Mouse (Mus musculus) thymus, postnatal 10 days (tissue): Measurements from ENCODE around the gene S100a6.

Experiments
- DNase-seq, 2 experiments: peaks; one replicate each; pipeline ENCODE4 v3.0.0; 2021; ENCODE audit warnings: low spot score in 2 of 2

The S100a6 gene

DNA sequence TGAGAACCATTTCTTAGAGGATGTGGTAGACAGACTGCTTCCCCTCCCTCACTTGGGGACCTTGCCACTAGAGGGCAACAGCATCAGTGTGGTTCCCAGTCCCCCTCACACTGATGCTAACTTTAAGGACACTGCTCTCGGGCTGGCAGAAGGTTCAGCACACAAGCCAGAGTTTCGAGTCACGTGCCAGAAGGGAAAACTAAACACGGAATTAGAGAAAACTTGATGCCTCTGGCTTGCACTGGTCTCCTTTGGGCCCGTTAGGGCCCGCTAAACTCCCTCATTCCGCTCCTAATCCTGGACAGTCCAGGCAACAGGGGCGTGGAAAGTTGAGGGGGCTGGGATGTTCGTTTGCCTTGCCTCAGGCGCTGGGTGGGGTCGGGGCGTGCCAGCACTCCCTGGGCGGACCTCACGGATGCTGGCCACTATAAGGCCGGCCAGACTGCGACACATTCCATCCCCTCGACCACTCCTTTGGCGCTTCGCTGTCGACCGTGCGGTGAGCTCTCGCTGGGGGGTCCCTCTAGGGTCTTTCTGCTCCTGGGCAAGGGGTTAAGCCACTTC lies at the start of gene S100a6:
Gene S100a6 (plus strand): TSS at position 155 of the 564 bp plus-strand sequence.
- peak; percentile 76 to 83 for DNase-seq

DNA sequence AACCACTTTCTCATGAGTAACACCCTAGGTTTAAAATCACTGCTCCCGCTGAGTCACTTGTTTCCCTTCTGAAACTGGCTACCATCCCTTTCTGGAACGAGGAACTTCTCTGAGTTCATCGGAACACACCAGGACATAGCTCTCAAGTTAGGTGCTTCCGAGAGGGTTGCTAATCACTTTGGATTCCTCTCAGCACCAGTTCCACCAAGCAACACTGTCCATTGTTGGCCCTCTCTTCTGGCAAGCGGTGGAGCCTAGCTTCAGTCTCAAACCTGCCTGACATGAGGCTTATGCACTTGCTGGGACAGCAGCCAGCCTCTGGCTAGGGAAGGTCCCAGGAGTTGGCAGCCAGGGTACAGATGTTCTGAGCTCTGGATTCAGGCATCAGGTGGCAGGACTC lies 38.0 kb upstream of the S100a6 start:
- DNase-seq = no peak

DNA sequence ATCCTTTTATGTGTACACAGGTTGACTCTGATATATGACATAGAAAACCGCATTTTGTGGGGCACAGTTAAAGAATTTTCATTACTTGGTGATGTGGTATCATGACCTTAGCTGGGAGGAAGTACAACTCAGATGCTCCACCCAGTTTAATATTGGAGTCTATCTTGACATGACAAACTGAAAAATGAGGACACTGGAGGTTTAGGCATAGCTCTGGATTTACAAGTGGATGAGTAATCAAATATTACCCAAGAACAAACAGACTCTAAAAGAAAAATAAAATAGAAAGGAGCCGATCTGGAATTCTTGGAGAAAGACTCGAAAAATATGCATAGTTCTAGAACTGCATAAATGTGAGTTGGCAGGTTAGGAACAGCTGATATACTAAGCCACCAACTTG lies 37.4 kb upstream of the S100a6 start:
- DNase-seq = no peak

DNA sequence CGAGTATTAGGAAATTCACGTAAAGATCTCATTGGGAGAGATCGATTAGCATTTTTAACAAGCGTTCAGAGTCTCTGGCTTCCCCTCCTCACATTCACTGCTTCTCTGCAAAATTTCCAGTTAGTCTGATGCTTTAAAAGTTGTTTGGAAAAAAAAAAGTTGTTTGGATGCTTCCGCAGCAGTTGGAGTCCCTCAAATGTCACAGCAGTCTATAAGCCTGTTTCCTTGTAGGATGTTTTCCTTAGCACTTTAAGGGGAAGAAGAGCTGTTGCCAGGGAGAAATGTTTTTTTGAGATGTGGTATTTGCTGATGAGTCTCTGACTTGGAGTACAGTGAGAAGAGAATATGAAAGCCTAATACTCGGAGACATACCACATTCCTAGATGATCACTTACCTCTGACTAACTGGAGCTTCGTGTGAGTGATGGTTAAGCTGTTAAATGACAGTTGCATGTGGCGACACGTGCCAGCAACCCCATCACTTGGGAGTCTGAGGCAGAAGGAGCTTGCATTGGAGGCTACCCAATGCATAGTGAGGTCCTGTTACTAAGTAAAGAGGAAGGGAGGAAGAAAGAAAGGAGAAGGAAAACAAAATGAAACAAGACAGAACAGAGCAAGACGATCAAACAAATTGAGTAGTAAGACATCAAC lies 36.2 kb upstream of the S100a6 start:
- DNase-seq = no peak

DNA sequence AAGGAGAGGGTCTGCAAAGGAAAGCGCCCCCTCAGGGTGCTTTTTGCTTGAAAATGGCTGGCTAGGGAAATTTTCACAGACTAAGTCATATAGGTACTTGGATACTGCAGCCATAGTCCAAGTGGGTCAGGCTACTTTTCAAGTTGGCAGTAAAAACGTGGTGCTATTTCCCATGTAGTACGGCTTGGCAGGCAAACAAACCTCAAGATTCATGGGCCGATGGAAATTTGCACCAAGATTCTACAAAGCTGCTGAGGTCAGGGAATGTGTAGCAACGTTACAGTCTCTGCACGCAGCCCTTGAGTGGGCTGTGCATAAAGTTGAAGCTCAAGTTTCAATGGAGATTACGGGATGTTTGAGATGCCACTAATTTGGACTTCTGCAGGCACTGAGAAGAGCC lies 33.2 kb upstream of the S100a6 start:
- no peak for DNase-seq

DNA sequence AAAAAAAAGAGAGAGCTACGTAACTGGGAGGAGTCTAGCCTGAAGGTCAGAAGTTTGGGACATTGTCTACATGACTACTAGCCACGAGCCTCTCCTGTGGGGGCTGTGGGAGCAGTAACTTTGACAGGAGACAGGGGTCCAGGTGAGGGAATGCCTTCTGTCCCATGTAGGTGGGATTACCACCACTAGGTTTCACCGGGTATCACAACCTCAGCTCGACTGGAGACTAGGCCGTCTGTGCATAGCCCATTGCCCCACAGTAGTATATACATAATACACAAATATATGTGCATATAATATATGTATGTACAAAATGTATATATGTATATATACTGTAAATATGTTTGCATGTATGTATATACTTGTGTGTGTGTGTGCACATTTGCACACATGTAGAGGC lies 31.5 kb upstream of the S100a6 start:
- no peak for DNase-seq

DNA sequence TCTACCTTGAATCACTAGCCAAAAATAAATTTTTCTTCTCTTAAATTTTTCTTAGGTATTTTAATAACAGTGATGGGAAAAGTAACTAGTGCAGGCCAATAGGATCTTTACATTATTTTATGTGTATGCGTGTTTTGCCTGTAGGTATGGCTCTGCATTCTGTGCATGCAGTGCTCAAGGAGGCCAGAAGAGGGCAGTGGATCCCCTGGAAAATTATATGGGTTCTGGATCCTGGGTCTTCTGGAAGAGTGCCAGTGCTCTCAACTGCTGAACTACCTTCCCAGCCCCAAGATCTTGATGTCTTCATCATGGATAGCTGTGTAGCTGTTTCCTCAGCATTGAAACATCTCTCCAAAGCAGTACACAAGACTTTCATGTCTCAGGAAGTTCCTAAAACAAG lies 30.5 kb upstream of the S100a6 start:
- DNase-seq = no peak

DNA sequence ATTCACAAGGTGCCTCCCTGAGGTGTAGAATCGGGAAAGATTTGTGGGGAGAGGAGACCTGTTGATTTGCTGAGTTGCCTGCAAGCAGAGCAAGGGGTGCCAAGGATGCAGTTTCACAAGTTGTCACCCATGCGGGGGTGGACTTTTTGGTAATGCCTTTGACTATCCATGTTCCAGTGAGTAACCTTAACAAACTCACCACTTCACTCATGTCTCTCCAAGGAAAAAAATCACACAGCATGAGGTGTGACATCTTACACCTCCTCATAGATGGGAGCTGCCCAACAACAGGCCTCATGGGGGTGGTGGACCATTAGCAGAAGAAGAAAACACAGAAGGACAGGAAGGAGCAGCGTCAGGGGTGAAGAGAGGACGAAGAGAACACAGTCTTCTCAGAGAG lies 30.1 kb upstream of the S100a6 start:
- no peak for DNase-seq

DNA sequence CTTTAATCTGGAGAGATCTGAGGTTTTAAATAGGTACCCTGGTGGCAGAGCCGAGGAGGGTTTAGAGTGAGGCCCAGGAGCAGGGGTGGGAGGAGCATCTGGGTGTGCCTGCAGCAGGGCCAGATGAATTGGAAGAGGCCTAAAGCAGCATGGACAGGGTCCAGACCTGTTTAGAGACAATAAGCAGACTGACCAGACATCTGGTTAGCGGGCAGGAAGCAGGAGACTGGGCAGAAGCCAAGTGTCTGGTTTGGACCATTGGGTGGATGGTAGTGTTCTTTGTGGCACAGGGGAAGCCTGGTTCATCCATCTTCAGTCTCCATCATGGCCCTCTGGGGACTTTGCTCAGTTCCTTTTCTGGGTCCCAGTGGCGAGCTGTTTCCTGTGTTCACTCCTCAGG lies 28.8 kb upstream of the S100a6 start:
- no peak for DNase-seq

DNA sequence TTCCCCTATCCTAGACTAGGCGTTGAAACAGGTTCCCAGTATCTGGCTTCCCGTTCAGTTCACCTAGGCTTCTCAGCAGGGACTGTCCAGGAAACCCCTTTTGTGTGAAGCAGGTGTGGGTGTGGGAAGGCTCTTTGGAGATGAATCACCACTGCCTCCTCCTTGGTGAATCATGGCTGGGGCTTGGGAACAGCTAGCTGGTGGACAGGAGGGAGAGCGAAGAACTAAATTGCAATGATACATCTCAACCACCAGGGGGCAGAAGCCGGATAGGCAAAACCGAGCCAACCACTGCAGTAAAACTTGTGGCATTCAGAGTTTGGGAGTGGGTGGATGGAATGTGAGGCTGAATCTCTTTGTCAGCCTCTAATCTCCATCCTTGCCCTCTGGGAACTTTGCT lies 27.1 kb upstream of the S100a6 start:
- peak; percentile 31 to 74 for DNase-seq

DNA sequence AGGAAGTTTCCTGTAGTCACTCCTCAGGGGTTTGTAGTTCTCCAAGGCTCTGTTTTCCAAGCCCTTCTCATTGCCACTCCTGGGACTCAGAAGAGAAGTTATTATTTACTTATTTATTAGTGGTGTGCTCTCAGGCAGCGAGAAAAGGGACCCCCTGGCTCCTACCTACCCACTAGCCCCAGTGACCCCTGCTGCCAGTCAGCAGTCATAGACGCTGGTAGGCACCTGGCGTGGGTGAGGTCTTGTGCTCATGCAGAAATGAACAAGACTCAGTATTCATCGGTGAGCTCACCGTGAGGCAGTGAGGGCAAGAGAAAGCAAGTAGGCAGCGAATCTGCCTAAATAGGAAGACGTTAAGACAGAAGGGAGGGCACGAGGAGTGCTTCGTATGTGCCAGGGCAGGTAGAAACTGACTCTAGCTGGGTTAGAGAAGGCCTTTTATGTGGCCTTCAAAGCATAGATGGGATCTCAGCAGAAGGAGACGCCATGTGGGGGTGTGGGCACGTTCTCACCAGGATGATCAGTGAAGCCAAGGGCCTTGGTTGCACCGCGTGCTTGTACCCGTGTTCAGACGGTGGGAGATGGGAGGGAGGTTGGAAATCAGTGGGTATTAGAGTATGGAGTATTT lies 26.6 kb upstream of the S100a6 start:
- DNase-seq = peak; percentile 34 to 36

DNA sequence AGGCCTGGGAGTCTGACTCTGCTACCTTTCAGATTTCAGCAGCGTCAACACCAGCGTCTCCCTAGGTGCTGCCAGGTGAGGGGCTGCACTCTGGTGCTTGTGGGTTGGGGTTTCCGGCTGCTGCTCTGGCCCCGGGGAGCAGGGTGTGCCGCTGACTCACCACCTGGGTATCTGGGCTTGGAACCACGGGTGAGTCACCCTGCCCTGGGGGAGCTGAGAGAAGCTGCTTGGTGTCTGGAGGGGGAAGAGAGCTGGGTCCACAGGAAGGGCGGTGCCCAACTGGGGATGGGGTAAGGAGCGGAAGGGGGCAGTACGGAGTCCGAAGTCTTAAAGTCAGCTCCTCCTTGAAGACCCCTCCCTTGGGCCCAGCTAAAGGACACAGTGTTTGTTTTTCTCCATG lies 25.8 kb upstream of the S100a6 start:
- peak; percentile 81 to 87 for DNase-seq

DNA sequence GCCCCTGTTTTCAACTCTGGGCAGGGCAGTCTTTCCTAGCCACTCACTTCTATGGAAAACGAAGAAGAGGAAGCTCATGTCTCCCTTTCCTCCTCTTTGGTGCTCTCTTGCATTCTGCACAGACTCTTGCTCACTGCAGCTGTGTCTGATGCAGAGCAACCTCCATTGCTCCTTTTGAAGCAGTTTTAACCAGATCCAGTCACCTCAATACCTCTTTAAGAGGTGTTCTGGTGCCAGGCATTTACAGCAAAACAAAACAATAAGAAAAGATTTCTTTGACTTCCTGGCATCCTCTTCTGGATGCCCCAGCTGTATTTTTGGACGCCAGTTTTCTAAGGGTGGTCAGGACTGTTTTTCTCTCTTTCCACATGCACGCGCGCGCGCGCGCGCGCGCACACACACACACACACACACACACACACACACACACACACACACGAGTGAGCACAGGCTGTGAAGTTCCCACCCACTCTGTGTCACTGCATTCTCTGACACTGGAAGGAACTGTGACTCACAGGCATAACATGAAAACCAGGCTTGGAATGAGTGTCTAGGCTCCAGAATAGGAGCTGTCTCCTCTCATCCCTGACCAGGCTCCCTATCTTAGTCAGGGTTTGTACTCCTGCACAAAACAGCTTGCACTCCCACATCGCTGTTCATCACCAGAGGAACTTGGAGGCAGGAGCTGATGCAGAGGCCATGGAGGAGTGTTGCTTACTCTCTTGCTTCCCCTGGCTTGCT lies 25.2 kb upstream of the S100a6 start:
- DNase-seq = no peak

DNA sequence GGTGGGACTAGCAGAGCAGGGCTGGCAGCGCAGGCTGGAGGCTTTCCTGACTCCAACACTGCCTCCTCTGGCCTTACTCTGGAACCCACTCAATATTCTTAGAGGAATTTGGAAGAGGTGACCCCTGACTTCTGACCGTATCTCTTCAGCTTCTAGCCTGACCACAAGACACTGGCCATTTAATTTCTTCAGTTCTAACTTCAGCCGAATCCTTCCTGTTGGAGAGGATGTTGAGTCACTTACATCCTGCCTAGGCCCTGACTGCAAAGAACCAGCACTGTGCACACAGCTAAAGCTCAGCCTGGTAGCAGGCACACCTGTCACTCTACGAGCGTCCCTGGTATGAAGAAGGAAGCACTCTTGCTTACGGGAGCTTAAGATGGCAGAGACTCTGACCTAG lies 23.3 kb upstream of the S100a6 start:
- peak; percentile 44 to 48 for DNase-seq

DNA sequence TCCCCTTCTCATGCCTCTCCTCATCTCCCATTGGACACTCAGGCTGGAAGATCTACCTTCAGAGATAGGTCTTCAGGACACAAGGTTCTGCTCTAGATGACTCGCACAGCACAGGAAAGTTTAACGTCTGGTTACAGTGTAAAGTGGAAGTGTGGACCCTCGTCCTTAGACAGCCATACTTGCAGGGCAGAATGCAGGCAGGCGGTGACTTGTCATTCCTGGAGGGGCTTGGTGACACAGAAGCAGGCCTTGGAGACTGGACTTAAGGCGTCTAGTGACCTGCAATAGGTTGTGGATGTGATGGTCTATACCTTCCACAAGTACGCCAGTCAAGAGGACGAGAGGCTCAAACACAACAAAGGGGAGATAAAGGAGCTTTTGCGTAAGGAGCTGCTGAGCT lies 22.7 kb upstream of the S100a6 start, which contains the start of gene S100a2:
Gene S100a2 (plus strand): TSS at position 301 of the 400 bp plus-strand sequence.
- no peak for DNase-seq

DNA sequence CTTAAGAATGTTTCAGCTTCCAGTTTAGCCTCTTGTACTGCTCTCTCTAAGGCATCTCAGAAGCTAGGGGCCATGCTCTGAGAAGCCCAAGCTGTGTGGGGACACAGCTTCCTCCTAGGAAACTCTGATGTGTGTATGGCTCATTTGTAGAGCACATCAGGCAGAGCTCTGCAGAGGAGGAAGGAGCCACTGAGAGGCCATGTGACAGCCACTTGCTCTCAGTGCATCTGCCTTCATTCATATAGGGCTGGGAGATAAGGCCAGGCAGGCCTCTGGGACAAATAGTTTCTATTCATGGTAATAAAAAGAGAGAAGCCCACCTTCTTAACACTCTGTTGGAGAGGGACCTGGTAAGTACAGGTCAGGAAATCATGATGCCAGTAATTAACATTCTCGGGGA lies 18.2 kb upstream of the S100a6 start:
- no peak for DNase-seq

DNA sequence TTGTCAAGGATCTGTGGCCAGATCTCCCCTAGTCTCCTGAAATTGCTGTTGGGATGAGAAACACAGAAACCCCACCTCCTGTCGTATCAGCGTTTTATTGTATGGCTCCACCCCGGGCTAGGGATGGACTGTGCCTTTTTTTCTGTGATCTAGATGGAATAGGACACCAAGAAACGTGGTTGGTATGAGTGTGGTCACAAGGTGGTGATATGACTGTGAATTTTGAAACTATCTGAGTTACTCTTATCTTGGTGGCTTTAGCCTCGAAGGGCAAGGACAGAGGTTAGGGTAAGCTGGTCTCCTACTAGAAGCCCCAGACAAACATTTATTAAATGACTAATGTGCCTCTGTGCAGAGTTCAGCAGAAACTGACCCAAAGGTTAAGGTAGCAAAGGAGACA lies 17.1 kb upstream of the S100a6 start:
- no peak for DNase-seq

DNA sequence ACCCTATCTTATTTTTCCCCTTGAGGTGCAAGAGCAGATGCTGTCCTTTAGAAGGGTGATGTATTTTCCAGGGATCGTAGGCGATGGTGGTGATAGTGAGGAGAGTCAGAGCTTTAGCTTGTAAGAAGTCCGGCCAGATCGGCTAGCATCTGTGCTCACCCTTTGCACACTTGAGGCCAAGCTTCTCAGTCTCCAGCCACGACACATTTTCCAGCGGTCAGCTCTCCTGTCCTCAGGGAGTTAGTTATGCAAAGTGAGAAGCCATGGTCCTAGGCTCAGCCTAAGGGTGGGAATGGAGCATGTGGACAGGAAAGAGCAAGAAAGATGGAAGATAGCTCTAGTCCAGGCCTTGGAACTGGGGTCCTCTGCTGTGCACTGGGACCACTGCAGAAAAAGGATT lies 15.9 kb upstream of the S100a6 start:
- no peak for DNase-seq

DNA sequence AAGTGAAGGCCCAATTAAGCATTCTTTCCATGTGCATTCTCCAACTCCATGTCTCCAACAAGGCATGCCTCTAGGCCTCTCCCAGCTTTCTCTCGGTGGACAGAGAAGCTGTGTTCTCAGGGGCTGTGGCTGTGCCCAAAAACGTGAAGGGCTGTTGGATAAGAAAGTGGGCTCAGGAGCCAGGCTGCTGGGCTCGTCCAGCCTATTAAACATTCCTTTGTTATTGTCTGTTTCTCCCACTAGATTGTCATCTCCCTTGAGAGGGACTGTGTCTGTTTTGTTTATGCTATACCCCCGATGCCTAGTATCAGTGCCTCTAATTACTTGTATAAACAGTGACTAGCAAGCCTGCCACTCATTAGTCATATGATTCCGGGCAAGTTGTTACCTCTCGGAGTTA lies 14.9 kb upstream of the S100a6 start:
- DNase-seq = no peak

DNA sequence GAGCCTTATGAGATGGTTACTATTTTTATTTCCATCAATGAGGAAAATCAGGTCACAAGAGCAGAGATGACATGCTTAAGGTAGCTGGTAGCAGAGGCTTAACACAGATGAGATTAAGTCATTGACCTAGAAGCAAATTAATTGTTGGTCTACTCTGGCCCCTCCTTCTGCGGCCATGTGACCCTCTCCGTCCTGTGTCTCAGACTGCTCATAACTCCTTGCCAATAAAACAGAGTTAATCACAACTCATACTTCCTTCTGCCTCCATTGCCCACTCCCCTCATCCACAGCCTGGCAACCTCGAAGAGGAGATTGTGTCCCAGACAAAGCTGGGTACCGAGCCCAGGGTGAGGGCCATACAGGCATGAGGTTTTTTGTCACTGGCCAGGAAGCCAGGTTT lies 14.5 kb upstream of the S100a6 start:
- DNase-seq = no peak

DNA sequence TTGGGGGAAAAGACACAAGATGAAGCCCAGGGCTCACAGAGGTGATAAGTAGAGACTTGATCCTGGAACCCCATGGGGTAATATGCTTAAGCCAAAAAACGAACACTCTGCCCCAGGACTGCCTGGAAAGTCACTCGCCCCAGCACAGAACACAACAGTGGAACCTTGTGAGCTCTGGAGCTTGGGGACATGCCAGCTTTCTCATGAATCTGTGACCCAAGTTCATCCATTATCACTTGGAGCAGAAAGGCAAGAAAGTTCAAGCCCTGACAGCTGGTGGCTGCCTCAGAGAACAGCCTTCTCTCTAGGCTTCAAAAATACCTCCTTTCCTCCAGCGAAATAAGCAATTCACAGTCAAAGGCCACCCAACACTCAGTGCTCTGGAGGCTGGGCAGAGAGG lies 13.3 kb upstream of the S100a6 start:
- DNase-seq = no peak

DNA sequence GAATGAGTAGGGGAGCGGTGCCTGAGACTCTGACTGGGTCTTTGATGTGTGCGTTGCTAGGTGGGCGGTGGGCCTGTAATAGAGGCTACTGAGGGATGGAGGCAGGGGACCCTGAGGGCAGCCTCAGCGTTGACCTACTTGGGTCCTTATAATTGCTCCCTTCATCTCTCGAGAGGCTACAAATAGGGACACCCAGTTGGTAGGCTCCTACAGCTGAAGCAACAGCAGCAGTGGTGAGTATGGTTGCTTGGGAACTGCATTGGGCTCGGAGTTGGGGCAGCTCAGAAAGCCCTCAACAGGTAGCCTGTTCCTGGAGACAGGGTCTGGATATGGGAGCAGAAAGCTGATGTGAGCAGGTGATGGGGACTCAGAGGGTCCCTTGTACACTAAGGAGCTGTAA lies 12.6 kb upstream of the S100a6 start:
- no peak for DNase-seq
